Mouse (Mus musculus): ENCODE measurements around the gene Cisd3. TPM values are rescaled to one million over a fixed set of nuclear protein-coding genes. Genes with fewer than 3 reads are reported as not detected.

Gene Cisd3
- polyA plus RNA-seq, 1 experiment from 2014 or later, result 14.7 TPM

Small RNAs within 50 kb of the gene (microRNA-seq; reads per million reads assigned to microRNA genes)
- gene Gm24158 (not detected), gene Mir6927 (not detected)

Other genes with a start within 250 kb of the Cisd3 start
- gene 4933428G20Rik, start 185.5 kb upstream of the Cisd3 start, polyA plus RNA-seq (2016; fragmentation: Nextera tagmentation; extraction: Ambion mirVana), result 1.3 and 1.4 TPM in 2 replicates
- 0.01 and 0.10 TPM in 2 replicates for gene Srcin1, start 109.6 kb upstream of the Cisd3 start, polyA plus RNA-seq (2016; fragmentation: Nextera tagmentation; extraction: Ambion mirVana)
- 3.6 and 4.1 TPM in 2 replicates for gene Epop, start 56.1 kb upstream of the Cisd3 start, polyA plus RNA-seq (2016; fragmentation: Nextera tagmentation; extraction: Ambion mirVana)
- gene Mllt6, start 22.4 kb upstream of the Cisd3 start, polyA plus RNA-seq (2016; fragmentation: Nextera tagmentation; extraction: Ambion mirVana), result 0.32 and 0.33 TPM in 2 replicates
- gene Pcgf2, start 14.7 kb downstream of the Cisd3 start, polyA plus RNA-seq (2016; fragmentation: Nextera tagmentation; extraction: Ambion mirVana), result 5.0 and 5.1 TPM in 2 replicates
- gene Psmb3, start 17.6 kb downstream of the Cisd3 start, polyA plus RNA-seq (2016; fragmentation: Nextera tagmentation; extraction: Ambion mirVana), result 364 and 370 TPM in 2 replicates
- gene Pip4k2b, start 58.9 kb downstream of the Cisd3 start, polyA plus RNA-seq (2016; fragmentation: Nextera tagmentation; extraction: Ambion mirVana), result 0.92 and 1.1 TPM in 2 replicates
- gene Cwc25, start 80.7 kb downstream of the Cisd3 start, polyA plus RNA-seq (2016; fragmentation: Nextera tagmentation; extraction: Ambion mirVana), result 10.7 and 10.9 TPM in 2 replicates
- not detected in 2 replicates for gene 1700001P01Rik, start 90.1 kb downstream of the Cisd3 start, polyA plus RNA-seq (2016; fragmentation: Nextera tagmentation; extraction: Ambion mirVana)
- 462 and 473 TPM in 2 replicates for gene Rpl23, start 96.6 kb downstream of the Cisd3 start, polyA plus RNA-seq (2016; fragmentation: Nextera tagmentation; extraction: Ambion mirVana)
- 36.9 and 37.6 TPM in 2 replicates for gene Lasp1, start 113.2 kb downstream of the Cisd3 start, polyA plus RNA-seq (2016; fragmentation: Nextera tagmentation; extraction: Ambion mirVana)
- gene B230217C12Rik, start 155.0 kb downstream of the Cisd3 start, polyA plus RNA-seq (2016; fragmentation: Nextera tagmentation; extraction: Ambion mirVana), result 1.1 and 1.3 TPM in 2 replicates
- gene Fbxo47, start 198.3 kb downstream of the Cisd3 start, polyA plus RNA-seq (2016; fragmentation: Nextera tagmentation; extraction: Ambion mirVana), result 0.36 and 0.51 TPM in 2 replicates

Measured in liver, embryonic 12.5 days (tissue).